Mouse (Mus musculus): Measurements from ENCODE around the gene Nr1d1.

DNA sequence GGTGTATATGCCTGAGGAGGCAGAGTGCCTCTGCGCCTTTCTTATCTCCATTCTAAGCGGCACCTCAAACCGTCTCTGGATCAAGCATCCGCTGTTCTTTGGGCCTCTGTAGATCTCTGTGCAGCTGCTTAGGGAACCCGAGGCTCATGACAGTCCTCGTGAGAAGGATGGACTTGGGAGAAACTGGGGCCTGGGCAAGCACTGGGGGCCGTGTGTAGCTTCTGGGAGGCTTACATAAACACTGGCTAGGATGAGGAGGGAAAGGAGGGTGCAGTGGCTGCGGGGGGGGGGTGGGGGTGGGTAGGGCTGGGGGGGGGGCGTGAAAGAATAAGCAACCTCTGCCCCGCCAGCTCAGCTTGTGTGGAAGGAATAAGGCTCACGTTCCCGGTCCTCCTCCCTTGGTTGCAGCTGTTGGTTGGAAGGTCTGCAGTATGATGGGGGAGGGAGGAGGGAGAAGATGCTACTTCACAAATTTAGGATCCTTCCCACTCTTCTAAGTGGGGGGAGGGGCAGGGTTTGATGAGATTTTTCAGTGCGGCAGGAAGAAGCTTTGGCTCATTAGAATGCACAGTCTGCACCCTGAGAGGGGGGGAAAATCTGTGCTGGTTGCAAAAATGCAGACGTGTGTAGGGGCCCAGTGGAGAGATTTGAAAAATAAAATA is 6.8 kb upstream of the Nr1d1 start:
- TF ChIP-seq CTCF (conservative IDR thresholded peaks at IDR 0.05 in 1 of 2, IDR thresholded peaks at IDR 0.05 in 1 of 2; ENCODE audit: low read depth in 2 of 2, low read length in 2 of 2) (no peak), UBTF (IDR thresholded peaks at IDR 0.05; ENCODE audit: low read depth, low read length) (no peak), SIN3A (IDR thresholded peaks at IDR 0.05; ENCODE audit: low read length) (no peak), POLR2A (IDR thresholded peaks at IDR 0.05; ENCODE audit: low read depth, low read length) (no peak), ZMIZ1 (IDR thresholded peaks at IDR 0.05; ENCODE audit: low read depth, low read length) (no peak), RAD21 (IDR thresholded peaks at IDR 0.05; ENCODE audit: low read depth, low read length) (no peak), HCFC1 (IDR thresholded peaks at IDR 0.05; ENCODE audit: low read depth, low read length) (no peak), POLR2AphosphoS2 (IDR thresholded peaks at IDR 0.05; ENCODE audit: low read depth, low read length) (no peak)
